Mouse (Mus musculus): ENCODE measurements around the gene Iqcn.
A peak's percentile ranks its signal among the peaks of the same experiment; 100 is the strongest.

Iqcn gene

GRCm38 (mm10) chr8:70695318-70696018 is 7.8 kb upstream of the Iqcn start:
- Histone ChIP-seq H3K9me3 (ENCODE audit: low read length) (no peaks in the 10 kb centered on the region), H3K27me3 (ENCODE audit: insufficient read depth, low read length) (no peaks in the 10 kb centered on the region), H3K4me3 (replicated peaks; ENCODE audit: low read length) (peak overlapping the region; percentile 59), H3K36me3 (ENCODE audit: insufficient read depth, low read length) (no peaks in the 10 kb centered on the region), H3K4me1 (replicated peaks; ENCODE audit: low read depth, low read length) (peaks cover 62% of the 10 kb centered on the region)
- TF ChIP-seq CTCF (conservative IDR thresholded peaks at IDR 0.05; ENCODE audit: low read length) (no peak), POU5F1 (IDR thresholded peaks at IDR 0.05; ENCODE audit: borderline replicate concordance, low read length) (no peak), NANOG (IDR thresholded peaks at IDR 0.05; ENCODE audit: borderline replicate concordance, low read length) (no peak)

- peaks cover 64% of the 10 kb centered on the region for H3K4me1 ChIP-seq (replicated peaks; ENCODE audit: low read depth, low read length)
- no peaks in the 10 kb centered on the region for H3K9me3 ChIP-seq (ENCODE audit: low read length)
- H3K4me3 ChIP-seq (replicated peaks; ENCODE audit: low read length), result peak overlapping the region; percentile 59
- no peaks in the 10 kb centered on the region for H3K27me3 ChIP-seq (ENCODE audit: insufficient read depth, low read length)
- TF ChIP-seq POU5F1 (IDR thresholded peaks at IDR 0.05; ENCODE audit: borderline replicate concordance, low read length) (no peak), NANOG (IDR thresholded peaks at IDR 0.05; ENCODE audit: borderline replicate concordance, low read length) (no peak), CTCF (conservative IDR thresholded peaks at IDR 0.05; ENCODE audit: low read length) (no peak)
- peaks cover 4% of the 10 kb centered on the region; the same call in 1 of the 2 replicates for H3K36me3 ChIP-seq (ENCODE audit: insufficient read depth, low read length)
Measured at GRCm38 (mm10) chr8:70696019-70696885, 7.0 kb upstream of the Iqcn start.

- H3K27me3 ChIP-seq (ENCODE audit: insufficient read depth, low read length), result no peaks in the 10 kb centered on the region
- peaks cover 67% of the 10 kb centered on the region for H3K4me1 ChIP-seq (replicated peaks; ENCODE audit: low read depth, low read length)
- no peak for TF ChIP-seq NANOG (IDR thresholded peaks at IDR 0.05; ENCODE audit: borderline replicate concordance, low read length)
- TF ChIP-seq CTCF (conservative IDR thresholded peaks at IDR 0.05; ENCODE audit: low read length), result no peak
- TF ChIP-seq POU5F1 (IDR thresholded peaks at IDR 0.05; ENCODE audit: borderline replicate concordance, low read length), result no peak
- no peaks in the 10 kb centered on the region for H3K9me3 ChIP-seq (ENCODE audit: low read length)
- H3K36me3 ChIP-seq (ENCODE audit: insufficient read depth, low read length), result peaks cover 4% of the 10 kb centered on the region; the same call in 1 of the 2 replicates
- H3K4me3 ChIP-seq (replicated peaks; ENCODE audit: low read length), result 0 out of 2 replicates have a peak overlapping the region, but pooled peaks have one; percentile 32
Measured at GRCm38 (mm10) chr8:70696946-70697345, 6.3 kb upstream of the Iqcn start.

GRCm38 (mm10) chr8:70697366-70698250 is 5.6 kb upstream of the Iqcn start:
- Histone ChIP-seq H3K27me3 (ENCODE audit: insufficient read depth, low read length) (no peaks in the 10 kb centered on the region), H3K4me3 (replicated peaks; ENCODE audit: low read length) (peak overlapping the region; percentile 90), H3K9me3 (ENCODE audit: low read length) (no peaks in the 10 kb centered on the region), H3K36me3 (ENCODE audit: insufficient read depth, low read length) (peaks cover 4% of the 10 kb centered on the region; the same call in 1 of the 2 replicates), H3K4me1 (replicated peaks; ENCODE audit: low read depth, low read length) (peaks cover 61% of the 10 kb centered on the region)
- TF ChIP-seq CTCF (conservative IDR thresholded peaks at IDR 0.05; ENCODE audit: low read length), result no peak
- no peak for TF ChIP-seq NANOG (IDR thresholded peaks at IDR 0.05; ENCODE audit: borderline replicate concordance, low read length)
- TF ChIP-seq POU5F1 (IDR thresholded peaks at IDR 0.05; ENCODE audit: borderline replicate concordance, low read length), result no peak

GRCm38 (mm10) chr8:70698310-70699109 is 4.7 kb upstream of the Iqcn start, which contains the start of gene Jund:
Gene Jund, plus strand, starts transcription at chr8:70698949.
- Histone ChIP-seq H3K4me3 (replicated peaks; ENCODE audit: low read length) (peak within 1 kb of the TSS; percentile 90), H3K27me3 (ENCODE audit: insufficient read depth, low read length) (no peaks in the 10 kb centered on the region), H3K36me3 (ENCODE audit: insufficient read depth, low read length) (peaks cover 4% of the 10 kb centered on the region; the same call in 1 of the 2 replicates), H3K9me3 (ENCODE audit: low read length) (no peaks in the 10 kb centered on the region), H3K4me1 (replicated peaks; ENCODE audit: low read depth, low read length) (peaks cover 52% of the 10 kb centered on the region)
- no peak for TF ChIP-seq POU5F1 (IDR thresholded peaks at IDR 0.05; ENCODE audit: borderline replicate concordance, low read length)
- no peak for TF ChIP-seq NANOG (IDR thresholded peaks at IDR 0.05; ENCODE audit: borderline replicate concordance, low read length)
- no peak for TF ChIP-seq CTCF (conservative IDR thresholded peaks at IDR 0.05; ENCODE audit: low read length)

- peak overlapping the region; percentile 90 for H3K4me3 ChIP-seq (replicated peaks; ENCODE audit: low read length)
- peaks cover 46% of the 10 kb centered on the region for H3K4me1 ChIP-seq (replicated peaks; ENCODE audit: low read depth, low read length)
- peaks cover 4% of the 10 kb centered on the region; the same call in 1 of the 2 replicates for H3K36me3 ChIP-seq (ENCODE audit: insufficient read depth, low read length)
- no peaks in the 10 kb centered on the region for H3K9me3 ChIP-seq (ENCODE audit: low read length)
- H3K27me3 ChIP-seq (ENCODE audit: insufficient read depth, low read length), result no peaks in the 10 kb centered on the region
- TF ChIP-seq CTCF (conservative IDR thresholded peaks at IDR 0.05; ENCODE audit: low read length), result no peak
- TF ChIP-seq POU5F1 (IDR thresholded peaks at IDR 0.05; ENCODE audit: borderline replicate concordance, low read length), result no peak
- no peak for TF ChIP-seq NANOG (IDR thresholded peaks at IDR 0.05; ENCODE audit: borderline replicate concordance, low read length)
Measured at GRCm38 (mm10) chr8:70699116-70699833, 4.0 kb upstream of the Iqcn start.
